Mouse (Mus musculus) bone marrow macrophage, adult 2 months (primary cell): Measurements from ENCODE around the gene 1700010I14Rik. TPM values are rescaled to one million over a fixed set of nuclear protein-coding genes. Genes with fewer than 3 reads are reported as not detected.

Source experiments
- H3K27ac ChIP-seq: 2 replicates; pipeline ENCODE4 v1.5.1; 2012; ENCODE audit warnings: low read depth, low read length; ENCODE audit not compliant: insufficient read depth
- H3K4me1 ChIP-seq: 2 replicates; pipeline ENCODE4 v1.6.1; 2012; ENCODE audit warnings: low read length; ENCODE audit not compliant: control insufficient read depth, insufficient read depth
- H3K4me3 ChIP-seq: 2 replicates; pipeline ENCODE4 v1.5.1; 2012; ENCODE audit warnings: mild to moderate bottlenecking, low read length, moderate library complexity; ENCODE audit not compliant: insufficient read depth
- CTCF ChIP-seq: IDR thresholded peaks from 2 replicates; pipeline ENCODE4 v1.5.1; 2012; ENCODE audit warnings: low read depth, mild to moderate bottlenecking, low read length, moderate library complexity
- POLR2A ChIP-seq: IDR thresholded peaks from 2 replicates; pipeline ENCODE4 v1.6.1; 2012; ENCODE audit warnings: mild to moderate bottlenecking, low read depth, low read length, borderline replicate concordance
- polyA plus RNA-seq: library from polyadenylated mRNA; stranded (reverse); fragments of >200 nt; gene quantifications from 2 replicates; pipeline ENCODE4 v1.2.4, GENCODE M21; 2012; ENCODE audit not compliant: missing spikeins, insufficient read depth, insufficient read length

1700010I14Rik gene
- 2.9 and 3.4 TPM in 2 replicates for polyA plus RNA-seq

DNA sequence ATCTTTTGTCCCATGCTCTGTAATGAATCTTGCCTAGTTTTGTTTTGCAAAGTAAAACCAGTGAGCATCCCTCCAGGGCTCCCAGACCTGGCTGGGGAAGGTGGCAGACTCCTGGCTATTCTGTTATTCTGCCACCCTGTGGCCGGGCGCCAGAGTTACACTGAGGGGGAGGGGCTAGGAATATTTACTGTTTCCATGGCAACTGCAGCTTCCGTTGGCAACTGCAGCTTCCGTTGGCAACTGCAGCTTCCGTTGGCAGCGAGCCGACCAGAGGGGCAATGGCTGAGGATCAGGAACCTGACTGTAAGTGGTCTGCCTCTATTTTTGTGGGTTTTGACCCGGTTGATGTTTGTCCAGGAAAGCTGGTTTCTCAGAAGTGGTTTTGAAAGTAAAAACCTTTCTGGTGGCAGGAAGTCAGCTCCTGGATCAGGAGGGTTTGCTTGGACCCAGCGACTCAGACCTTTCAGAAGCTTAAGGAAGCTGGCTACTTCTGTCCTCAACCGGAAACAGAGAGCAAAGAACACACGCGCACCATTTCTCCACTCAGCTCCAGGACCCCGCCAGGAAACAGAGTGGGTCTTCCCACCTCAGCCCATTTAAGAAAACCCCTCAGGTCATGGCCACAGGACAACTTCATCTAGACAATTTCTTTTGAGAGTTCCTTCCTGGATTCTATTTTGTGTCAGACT, at the start of gene 1700010I14Rik:
Gene 1700010I14Rik (plus strand): TSS at position 215 of the 689 bp plus-strand sequence.
- no peak for TF ChIP-seq POLR2A
- peak; percentile 85 for TF ChIP-seq CTCF
- Histone ChIP-seq H3K27ac (peak within 1 kb of the TSS; percentile 69), H3K4me3 (peak within 1 kb of the TSS; percentile 78), H3K4me1 (peaks cover 8% of the 10 kb centered on the region)

- H3K4me3 ChIP-seq, result no peak overlapping the region
- H3K27ac ChIP-seq, result no peak overlapping the region
- TF ChIP-seq CTCF, result no peak
- no peak for TF ChIP-seq POLR2A
- H3K4me1 ChIP-seq, result no peaks in the 10 kb centered on the region
Measured at GRCm38 (mm10) chr17:8951588-8951987, 36.5 kb upstream of the 1700010I14Rik start.

DNA sequence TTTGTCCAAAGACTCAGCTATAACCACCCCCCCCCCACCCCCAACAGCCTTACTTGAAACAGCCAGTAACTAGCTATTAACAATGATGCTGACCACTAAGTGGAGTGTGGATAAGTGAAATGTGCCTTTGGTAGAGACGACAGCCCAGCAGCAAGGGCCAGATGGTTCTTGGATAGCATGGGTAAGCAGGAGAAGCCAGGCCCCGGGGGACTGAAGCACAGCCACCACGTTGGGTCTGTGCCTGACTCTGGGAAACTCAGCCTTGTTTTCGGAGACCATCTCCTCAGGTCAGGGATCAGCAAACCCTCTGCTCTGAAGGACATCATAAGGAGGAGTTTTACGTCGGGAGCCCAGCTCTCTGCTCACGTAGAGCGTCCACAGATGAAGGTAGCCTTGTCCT, 35.2 kb upstream of the 1700010I14Rik start:
- Histone ChIP-seq H3K4me3 (no peak overlapping the region), H3K4me1 (no peaks in the 10 kb centered on the region), H3K27ac (no peak overlapping the region)
- TF ChIP-seq POLR2A, result no peak
- no peak for TF ChIP-seq CTCF

DNA sequence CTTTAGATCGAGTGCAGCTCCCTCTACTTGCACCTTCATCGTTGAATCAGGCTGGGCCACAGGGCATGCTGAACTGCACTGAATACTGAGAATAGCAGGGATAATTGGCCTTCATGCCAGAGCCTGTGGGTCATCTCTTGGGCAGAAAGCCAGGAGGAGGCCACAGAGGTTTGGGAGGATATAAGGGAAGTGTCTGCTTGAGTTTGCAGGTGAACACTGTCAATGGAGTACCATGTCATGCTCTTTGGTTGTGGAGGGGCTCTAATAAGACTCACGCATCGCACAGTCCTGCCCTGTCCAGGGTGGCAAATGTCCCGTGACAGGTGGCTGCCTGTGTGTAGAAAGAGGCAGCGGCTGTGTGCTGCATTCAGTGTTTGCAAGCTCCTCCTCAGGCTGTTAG, 30.0 kb upstream of the 1700010I14Rik start:
- H3K27ac ChIP-seq, result no peak overlapping the region
- TF ChIP-seq POLR2A (no peak), CTCF (no peak)
- H3K4me1 ChIP-seq, result no peaks in the 10 kb centered on the region
- no peak overlapping the region for H3K4me3 ChIP-seq

DNA sequence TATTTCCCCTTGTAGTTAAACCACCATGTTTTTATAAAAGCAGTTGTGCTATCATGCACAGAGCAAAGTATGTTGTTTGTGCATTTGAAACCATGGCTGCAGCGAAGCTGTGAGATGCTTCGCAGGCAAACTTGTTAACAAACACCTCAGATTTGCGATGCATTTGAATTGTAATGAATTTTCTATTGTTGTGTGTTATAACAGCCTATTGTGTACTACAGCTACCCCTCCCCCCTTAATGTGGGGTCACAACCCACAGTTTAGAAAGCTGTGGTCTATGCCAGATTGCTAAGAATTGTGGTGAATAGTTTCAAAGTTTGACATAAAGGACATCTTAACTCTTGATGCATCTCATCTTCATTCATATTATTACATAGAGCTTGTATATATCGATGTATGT, 27.7 kb upstream of the 1700010I14Rik start:
- H3K4me3 ChIP-seq, result no peak overlapping the region
- no peak overlapping the region for H3K27ac ChIP-seq
- no peaks in the 10 kb centered on the region for H3K4me1 ChIP-seq
- no peak for TF ChIP-seq POLR2A
- no peak for TF ChIP-seq CTCF

- H3K4me3 ChIP-seq, result no peak overlapping the region
- TF ChIP-seq POLR2A (no peak), CTCF (no peak)
- no peaks in the 10 kb centered on the region for H3K4me1 ChIP-seq
- no peak overlapping the region for H3K27ac ChIP-seq
Measured at GRCm38 (mm10) chr17:8961097-8961496, 27.0 kb upstream of the 1700010I14Rik start.

DNA sequence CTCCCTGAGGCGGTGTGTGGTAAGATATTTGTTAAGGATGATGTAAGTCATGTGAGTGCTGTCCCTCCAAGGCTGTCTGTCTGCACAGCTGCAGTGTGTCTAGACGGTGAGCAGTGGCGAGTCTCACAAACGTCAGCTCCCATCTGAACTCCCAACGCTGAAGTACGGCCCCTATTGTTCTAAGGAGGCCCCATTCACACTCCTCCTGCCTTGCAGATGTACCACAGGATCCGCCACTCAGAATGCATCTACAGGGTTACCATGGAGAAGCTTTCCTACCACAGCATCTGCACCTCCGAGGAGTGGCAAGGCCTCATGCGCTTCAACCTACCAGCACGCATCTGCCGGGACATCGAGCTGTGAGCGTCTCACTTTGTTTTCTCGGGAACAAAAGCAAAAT, 26.5 kb upstream of the 1700010I14Rik start:
- no peak overlapping the region for H3K4me3 ChIP-seq
- TF ChIP-seq POLR2A (no peak), CTCF (no peak)
- no peaks in the 10 kb centered on the region for H3K4me1 ChIP-seq
- no peak overlapping the region for H3K27ac ChIP-seq

DNA sequence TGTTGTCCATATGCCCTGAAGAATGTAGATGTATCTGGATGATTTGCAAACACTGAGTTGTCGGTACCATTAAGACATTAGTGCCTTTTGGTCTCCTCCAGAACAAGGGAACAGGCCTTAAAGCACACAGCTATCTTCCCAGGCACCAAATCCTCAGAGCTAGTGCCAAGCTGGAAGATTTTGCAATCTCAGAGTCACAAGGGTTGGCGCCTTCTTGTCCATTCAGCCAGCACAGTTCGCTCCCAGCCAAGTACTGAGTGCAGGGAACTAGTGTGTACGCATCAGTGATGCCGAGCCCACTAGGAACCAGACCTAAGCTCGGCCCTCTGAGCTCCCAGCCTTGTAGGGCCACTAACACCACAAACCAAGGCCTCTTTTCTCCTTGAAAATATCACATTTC, 23.0 kb upstream of the 1700010I14Rik start:
- TF ChIP-seq POLR2A, result no peak
- no peak overlapping the region for H3K4me3 ChIP-seq
- H3K4me1 ChIP-seq, result no peaks in the 10 kb centered on the region
- no peak overlapping the region for H3K27ac ChIP-seq

- peaks cover 11% of the 10 kb centered on the region for H3K4me1 ChIP-seq
- H3K27ac ChIP-seq, result no peak overlapping the region
- no peak overlapping the region for H3K4me3 ChIP-seq
- TF ChIP-seq POLR2A (no peak), CTCF (no peak)
Measured at GRCm38 (mm10) chr17:8972152-8972854, 15.8 kb upstream of the 1700010I14Rik start.

DNA sequence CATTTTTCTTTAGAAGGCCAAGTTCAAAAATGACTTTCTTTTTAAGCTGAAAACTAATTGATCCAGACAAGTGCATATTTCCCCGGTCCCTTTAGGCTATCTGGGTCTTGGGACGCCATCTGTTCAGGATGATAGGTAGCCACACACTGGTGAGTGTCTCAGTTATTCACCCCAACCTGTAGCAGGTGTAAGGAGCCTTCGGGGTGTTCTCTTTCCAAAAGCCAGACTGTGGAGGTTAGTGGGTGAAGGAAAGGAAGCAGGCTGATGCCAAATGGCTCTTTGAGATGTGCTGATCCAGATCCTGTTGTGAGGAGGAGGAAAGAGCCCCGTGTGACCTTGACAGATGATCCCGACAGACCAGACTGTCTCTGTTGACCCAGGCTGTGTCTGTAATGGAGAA, 14.8 kb upstream of the 1700010I14Rik start:
- H3K27ac ChIP-seq, result no peak overlapping the region
- H3K4me3 ChIP-seq, result no peak overlapping the region
- no peak for TF ChIP-seq CTCF
- no peak for TF ChIP-seq POLR2A
- H3K4me1 ChIP-seq, result peaks cover 14% of the 10 kb centered on the region
